Mouse (Mus musculus) CD4-positive, CD25-positive, alpha-beta regulatory T cell, adult 2 months (primary cell): ENCODE results near the gene Bfsp1.

Source experiments
- DNase-seq: peaks from one replicate; pipeline ENCODE4 v3.0.0-alpha.2; 2012; ENCODE audit warnings: low read depth, low spot score

The Bfsp1 gene

DNA sequence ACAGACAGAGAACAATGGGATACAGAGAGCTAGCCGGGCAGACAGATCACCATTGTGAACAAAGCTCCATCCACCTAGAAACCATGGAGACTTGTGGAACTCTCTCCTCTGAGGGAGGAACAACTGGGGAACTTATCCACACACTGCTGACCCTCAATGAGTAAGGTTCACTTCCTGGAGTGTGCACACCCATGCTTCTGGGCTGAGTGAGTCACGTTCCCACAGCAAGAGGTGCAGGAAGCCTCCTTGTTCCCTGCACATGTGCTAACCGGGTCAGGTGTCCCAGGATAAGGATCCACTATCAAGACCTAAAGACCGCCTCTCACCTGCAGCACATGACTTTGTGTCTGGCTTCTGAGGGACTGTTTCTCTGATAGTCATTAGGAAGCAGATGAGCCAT lies 9.5 kb downstream of the Bfsp1 start:
- no peak for DNase-seq

DNA sequence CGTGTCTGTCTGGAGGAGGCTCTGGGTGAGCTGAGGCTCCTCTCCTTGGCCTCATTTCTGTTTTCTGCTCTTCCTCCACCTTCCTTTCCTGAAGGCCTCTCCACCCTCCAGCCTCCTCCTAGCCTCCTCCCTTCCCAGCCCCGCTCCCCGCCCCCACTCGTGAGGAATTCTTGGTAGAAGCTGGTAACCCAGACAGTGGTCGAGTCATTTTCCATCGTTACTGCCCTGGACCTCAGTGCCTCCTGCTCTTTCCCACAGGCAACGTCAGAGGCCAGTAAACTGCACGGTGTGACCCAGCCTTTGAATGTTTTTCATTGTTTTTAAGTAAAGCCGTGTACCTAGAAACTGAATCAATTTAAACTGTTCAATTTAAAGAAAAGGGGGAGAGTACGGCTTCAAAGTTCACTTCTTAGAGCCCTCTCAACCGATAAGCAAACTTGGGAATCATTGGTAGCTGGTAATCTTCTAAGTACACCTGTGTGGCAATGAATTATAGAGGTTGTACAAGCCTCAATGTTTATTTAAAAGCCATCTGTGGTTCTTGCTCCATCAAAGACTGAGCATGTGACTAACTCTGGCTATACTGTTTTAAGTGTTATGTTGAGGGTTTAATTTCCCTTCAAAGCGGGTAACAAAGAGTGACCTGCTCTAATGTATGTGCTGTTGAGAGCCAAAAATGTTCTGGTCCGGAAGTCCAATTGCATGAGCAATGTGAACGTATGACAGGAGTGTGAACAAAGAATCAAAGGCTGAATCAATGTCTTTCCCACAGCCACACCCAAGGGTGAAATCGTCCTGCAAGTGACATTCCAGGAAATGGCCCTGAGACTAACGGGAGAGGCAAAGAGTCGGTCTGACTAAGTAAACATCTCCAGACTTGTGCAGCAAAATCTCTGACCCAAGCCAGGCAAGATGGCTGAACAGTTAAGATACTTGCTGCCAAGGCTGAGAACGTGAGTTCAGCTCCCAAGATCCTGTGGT lies 10.4 kb downstream of the Bfsp1 start:
- DNase-seq: no peak

DNA sequence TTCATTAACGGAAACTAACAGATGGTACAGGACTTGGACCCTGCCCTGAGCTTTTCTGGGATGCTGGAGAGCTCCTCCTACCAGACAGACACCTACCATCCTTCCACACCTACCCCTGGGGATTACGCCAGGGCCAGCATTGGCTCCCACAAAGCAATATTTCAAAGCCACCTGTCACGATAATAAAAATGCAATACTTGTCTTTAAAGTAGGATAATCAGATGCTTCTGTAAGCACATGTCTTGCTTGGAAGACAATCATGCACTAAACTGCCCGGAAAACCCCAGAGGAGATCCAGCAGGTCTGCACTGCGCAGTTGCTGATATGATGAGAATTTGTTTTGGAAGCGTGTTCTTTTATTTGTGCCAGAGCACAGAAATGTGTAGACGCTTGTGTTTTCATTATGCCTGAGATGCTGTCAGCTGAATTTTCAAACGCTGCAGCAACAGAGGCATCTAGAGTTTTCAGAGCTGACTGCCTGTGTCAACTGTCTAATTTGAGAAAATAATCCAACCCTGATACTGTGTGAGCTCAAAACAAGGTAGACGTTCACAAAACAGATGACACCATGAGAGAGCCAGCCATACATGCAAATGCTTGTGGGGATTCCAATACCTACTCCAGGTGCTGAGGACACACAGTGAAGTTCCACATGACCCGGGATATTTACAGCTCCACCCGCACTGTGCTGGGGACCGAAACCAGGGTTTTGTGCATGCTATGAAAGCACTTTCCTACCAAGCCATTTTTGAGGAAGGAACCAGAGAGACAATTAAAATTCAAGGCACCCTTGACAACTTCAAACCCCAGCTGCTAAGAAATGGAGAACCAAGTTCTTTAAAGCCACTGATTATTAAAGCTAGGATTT lies 11.4 kb downstream of the Bfsp1 start:
- DNase-seq: no peak

DNA sequence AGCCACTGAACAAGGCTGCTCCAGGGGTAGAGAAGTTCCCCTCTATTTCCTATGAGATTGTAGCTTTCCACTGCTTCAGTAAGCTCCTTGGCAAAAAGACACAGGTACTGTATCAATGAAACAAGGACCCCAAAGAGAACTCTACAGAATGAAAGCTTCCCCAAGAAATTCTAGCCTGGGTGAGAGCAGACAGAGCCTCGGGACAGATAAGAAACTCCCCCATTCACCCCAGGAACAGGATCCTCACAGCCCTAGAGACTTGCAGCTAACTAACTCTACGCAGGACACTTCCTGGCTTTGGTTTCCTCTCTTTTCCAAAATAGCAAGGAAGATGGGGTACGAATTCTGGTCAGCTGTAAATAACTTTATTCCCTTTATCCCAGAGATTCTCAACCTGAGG lies 15.7 kb downstream of the Bfsp1 start:
- no peak for DNase-seq

DNA sequence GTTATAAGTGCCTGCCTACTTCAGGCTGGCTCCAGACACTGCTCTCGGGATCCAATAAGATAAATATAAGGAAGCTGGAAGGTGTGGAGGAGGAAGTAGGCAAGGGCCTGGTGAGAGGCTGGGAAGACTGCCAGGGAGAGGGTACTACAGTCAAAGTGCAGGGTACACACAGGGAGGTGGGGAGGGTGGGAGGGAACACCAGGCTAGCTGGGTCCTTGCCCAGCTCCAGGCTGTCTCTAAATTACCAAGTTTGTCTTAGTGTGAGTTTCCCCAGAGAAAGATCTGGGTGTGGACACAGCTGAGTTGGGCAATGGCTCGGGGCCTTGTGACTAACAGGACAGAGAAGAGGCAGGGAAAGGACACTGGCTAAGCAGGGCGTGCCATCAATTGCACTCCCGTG lies 16.2 kb downstream of the Bfsp1 start:
- DNase-seq: no peak

DNA sequence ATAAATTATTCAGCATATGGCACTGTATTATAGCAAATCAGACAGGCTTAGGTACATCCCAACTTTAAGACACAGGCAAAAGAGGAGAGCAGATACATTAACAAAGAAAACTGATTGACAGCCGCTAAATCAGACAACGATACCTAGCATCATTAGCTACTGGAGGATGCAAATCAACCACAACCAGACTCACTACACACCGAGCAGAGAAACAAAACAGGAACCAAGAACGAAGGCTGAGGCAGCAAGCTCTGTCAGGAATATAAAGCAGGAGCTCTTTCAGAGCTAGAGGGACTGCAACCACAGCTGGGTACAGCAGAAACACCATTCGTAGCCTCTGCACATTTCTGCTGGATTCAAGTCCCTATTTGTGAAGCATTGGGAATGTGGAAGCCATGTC lies 18.2 kb downstream of the Bfsp1 start:
- DNase-seq: no peak

DNA sequence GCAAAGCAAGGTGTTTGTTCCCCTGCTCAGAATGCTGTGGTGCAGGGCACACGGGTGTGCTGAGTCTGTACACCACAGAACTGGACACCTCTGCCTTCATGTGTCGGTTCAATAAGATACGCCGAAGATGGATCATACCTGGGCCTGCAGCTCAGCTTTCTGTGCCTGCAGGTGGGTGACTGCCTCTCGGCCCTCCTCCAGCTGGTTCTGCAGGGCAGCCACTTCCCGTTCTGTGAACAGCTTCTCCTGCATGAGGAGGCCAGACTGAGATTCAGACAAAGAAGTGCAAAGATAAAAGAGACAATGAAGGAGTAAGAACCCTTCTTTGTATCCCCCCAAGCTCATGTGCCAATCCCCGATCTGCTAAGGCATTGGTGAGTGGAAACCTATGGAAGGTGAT lies 21.4 kb downstream of the Bfsp1 start:
- DNase-seq: no peak

DNA sequence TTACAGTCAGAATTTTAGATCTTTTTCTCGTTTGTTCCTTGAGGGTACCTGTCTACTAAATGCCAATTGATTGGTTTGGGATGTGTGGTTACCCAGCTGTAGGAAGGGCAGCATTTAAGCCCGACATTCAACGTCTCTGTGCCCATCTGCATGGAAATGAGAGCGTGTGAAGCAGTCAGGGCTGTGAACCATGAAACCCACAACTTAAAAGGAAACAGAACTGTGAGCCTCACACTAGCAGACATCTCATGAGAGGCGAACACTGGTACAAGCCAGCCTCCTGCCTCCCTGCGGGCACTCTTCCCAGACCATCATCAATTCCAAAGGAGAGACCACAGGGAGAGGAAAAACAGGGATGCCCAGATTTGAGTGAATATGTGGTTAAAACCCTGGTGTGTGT lies 22.1 kb downstream of the Bfsp1 start:
- no peak for DNase-seq

DNA sequence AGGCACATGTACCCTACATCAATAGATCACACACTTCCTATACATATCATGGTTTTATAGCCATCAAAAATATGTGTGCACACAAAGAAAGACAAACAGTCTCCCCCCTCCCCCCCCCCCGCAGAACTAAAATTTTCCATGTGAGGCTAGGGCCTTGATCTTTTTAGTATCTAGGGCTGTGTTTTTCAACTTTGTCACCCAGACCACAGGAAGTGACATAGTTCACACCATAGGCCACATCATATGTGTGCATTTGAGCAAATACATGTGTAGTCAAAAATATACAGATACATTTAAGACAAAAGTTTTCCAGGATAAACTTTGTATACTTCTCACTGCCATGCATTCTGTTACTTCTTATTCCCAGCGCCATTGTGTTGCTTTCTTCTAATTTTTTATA lies 23.5 kb downstream of the Bfsp1 start:
- DNase-seq: peak; percentile 53

DNA sequence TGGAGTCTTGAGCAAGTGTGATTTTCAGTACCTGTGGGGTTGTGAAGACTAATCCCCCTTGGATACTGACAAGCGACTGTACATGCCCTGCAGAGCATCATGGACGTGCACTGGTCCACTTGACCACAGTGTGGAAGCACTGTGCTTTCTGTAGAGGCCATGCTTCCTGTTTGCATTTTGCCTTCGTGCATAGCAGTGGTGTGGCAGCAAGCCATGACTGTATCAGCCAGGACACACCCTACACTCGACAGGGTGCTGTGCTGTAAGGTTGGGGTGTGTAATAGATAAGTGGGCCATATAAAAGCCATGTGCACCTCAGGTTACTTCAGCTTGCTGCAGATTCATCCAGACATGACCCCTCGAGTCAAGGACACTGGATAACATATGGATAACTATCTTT lies 24.3 kb downstream of the Bfsp1 start:
- DNase-seq: peak; percentile 33

DNA sequence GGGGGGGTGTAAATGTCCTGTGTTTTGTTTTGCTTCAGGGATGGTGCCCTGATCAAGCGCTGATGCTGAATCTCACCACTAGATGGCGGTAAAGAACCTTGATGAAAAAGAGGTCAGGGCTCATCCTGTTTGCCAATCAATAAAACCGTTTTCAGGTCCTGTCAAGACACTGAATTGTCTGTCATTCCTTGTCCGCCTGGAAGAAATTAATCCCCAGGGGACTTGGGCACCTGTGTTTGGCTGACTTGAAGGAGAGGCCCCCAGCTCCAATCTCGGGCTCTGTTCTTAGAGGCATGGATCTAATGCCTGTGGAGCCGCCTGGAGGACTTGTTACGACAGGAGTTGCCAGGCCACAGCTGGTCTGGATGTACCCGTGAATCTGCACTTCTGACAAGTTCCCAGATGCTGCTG lies 25.7 kb downstream of the Bfsp1 start:
- DNase-seq: peak; percentile 83

DNA sequence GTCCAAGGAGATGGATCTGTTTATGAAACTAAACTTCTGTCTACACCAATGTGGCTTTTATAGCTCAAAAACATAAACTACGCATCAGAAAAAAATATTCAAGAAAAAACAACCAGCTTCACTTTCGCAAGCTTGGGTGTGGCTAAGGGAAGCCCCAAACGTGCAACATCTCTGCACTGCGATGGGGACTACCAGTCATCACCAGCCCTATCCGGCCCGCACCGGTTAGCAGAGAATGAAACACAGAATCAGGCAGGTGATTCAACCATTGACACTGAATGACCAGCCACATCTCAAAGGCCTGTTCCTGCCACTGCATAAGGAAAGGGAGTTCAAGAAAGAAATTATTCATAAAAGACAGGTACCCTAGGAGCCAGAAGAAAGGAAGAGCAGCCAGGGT lies 27.2 kb downstream of the Bfsp1 start:
- DNase-seq: no peak

DNA sequence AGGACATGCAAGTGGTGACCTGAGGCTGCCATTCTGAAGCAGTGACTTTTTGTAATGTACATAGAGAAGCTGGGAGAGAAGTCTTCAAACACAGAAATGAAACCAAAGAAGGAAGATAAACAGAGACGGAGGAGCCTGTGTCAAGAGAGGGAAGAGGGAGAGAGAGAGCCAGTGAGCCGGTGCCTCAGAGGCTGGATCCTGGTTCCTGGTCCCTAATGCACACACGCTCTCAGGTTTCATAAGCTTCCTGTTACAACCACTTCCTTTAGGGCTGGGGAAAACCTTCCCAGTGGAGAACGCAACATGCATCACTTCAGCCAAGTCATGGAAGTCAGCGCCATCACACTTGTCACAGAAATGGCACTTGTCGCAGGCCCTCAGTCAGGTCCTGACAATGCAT lies 28.9 kb downstream of the Bfsp1 start:
- DNase-seq: no peak

DNA sequence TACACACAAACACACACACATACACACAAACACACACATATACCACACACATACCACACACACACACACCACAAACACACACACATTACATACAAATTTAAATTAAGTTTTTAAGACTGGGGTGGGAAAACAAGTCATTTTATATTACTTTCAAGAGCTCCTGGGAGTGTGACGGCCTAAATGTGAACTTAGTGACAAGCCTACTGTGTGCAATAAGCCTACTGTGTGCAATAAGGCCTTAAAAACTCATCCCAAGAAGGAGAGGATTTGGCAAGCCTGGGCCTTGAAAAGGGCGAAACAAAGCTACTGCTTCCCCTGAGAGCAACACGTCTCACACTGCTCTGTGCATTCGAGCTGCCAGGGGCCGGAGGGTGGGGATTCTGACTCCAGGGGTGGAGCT lies 30.3 kb downstream of the Bfsp1 start:
- DNase-seq: no peak

DNA sequence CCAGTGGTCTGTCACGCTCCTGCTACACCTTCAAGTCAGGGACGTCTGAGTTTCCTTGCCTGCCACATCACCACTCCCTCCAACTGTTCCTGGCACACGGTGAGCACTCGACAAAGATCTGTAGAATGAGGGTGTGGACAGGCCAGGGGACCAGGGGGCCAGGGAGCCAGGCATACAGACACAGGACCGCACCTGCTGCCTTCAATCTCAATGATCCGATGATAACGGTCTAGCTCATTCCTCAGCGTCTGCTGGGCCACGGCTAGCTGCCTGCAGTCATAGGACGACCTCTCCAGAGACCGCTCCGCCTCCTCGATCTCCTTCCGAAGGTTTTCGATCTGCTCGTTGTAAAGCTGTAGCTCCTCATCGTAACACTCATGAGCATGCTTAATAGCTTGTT lies 31.3 kb downstream of the Bfsp1 start:
- no peak for DNase-seq

DNA sequence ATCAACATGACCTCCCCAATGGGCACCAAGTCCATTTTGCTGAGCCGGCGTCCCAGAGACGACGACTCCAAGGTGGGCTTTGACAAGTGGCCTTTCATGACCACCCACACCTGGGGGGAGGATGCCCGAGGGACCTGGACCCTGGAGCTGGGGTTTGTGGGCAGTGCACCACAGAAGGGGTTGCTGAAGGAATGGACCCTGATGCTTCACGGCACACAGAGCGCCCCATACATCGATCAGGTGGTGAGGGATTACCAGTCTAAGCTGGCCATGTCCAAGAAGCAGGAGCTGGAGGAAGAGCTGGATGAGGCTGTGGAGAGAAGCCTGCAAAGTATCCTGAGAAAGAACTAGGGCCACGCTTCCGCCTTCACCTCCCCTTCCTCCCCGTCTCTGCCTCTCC lies 49.5 kb downstream of the Bfsp1 start:
- no peak for DNase-seq

DNA sequence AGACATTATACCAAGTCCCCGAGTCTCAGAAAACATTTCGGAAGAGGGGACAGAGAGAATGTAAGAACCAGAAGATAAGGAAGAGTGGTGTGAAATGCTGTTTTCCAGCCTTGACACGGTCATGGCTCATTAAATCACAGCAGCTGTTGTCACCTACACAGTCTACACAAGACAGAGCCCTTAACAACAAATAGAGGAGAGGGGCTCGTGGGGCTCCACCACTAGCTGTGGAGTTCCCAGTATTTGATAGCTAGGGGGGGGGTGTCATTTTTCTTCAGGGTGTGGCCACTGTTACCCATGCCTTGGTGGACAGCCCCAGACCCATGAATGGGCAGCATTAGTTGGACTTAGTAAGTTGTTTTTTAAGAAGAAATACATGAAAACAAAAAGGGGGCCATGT lies 50.7 kb downstream of the Bfsp1 start:
- no peak for DNase-seq

DNA sequence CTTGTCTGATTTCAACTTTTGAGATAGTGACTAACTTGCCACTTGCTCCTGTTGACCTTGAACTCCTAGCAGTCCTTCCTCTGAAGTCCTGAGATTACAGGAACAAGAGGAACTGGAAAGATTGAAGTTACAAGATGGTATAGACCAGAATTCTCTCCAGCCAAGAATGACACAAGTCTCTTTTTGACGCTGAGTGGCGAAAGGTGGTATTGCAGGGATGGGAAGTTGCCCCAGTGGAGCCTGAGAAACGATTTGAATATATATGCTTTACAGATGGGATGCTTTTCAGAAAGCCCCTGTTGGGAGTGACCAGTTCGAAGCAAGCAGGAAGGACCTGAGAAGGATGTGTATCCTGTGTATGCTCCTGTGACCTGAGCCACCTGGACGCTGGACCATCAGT lies 54.2 kb downstream of the Bfsp1 start:
- no peak for DNase-seq

DNA sequence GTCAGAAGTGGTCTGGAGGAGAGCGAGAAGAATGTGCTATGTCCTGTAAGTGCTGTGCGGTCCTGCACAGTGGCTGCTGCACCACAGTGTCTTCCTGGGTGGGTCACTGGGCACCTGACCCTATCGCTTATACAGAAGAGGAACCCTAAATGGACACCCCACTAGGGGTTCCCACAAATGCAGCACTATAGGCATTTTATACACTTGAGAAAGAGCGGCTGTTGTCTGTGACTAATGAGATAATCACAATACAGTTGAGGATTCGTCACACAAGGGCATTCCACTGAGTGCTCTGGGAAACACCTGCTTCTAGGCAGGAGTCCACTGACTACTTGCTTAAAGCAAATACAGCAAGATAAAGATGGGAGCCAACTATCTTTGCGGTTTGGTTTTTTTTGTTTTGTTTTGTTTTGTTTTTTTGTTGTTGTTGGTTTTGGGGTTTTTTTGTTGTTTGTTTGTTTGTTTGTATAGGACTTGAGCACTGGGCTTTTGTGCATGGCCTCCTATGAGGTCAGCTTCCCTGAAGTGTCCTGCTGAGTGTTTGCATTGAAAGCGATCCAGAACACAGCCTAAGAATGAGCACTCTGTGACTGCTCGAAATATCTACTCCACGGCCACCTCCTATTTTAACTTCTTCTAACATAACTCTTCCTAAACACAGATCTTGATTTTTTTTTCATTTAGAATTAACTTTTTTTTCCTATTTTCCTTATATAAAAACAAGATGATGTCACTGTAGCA lies 55.9 kb downstream of the Bfsp1 start:
- DNase-seq: no peak

DNA sequence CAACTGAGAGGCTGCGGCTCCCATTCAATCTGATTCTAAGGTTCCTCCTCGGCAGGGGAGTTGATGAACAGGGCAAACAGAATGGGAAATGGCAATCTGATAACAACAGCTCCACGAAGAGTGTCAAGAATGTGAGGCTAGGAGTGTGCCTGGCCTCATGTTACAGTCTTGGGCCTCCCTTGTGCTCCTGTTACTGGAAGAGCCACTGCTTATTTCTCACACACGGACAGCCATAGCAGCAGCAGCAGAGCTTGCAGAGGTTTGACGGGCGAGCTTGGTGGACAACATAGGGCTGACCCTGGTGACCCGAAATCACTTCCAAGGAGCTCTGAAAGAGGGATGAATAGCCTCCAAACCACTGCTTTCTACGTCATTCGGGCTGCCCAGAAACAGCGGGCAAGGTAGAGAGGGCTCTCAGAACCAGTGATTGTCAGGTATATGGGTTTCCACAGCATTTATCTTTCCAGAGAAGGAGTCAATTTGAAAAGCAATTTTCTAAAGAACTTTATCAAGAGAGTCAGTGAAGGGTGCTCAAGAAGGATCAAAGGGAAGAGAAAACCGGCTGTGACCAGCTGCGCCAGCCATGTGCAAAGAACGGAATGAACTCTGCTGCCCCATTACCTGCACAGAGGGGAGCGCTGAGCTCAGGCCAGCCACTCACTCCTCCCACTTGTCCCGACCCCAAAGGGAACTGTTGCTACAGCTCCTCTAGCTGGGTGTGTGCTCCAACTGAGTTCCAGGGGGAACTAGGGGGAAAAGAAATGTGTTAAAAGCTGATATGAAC lies 56.6 kb downstream of the Bfsp1 start:
- DNase-seq: no peak

DNA sequence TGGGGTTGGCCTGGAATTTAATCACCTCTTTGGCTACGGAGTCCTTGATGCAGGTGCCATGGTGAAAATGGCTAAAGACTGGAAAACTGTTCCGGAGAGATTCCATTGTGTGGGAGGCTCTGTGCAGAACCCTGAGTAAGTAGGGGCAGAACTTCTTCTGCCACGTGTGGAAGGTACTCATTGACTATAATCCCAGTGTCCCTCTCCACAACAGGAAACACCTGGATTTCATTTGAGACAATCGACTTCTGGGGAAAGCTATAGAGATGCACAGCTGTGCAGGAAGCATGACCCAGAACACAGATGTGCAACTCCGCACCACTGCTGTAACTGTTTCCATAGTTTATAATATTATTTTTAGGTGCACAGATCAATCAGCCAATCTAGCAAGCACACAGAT lies 61.9 kb downstream of the Bfsp1 start:
- no peak for DNase-seq
